Mouse (Mus musculus) spleen, adult 2 months (tissue): ENCODE measurements around the gene Slc12a5. TPM values are rescaled to one million over a fixed set of nuclear protein-coding genes. Genes with fewer than 3 reads are reported as not detected.

Experiments used
- DNase-seq, 2 experiments: peaks; one replicate each; pipeline versions ENCODE4 v3.0.0 to v3.0.0-alpha.2; 2012 to 2021; ENCODE audit warnings: low spot score in 2 of 2, low read depth in 1 of 2
- H3K27ac ChIP-seq: fragments of 200-500 bp; 2 replicates; pipeline ENCODE4 v1.5.1; 2012; ENCODE audit warnings: low read length, inconsistent platforms; ENCODE audit not compliant: insufficient read depth
- H3K27me3 ChIP-seq: fragments of 200-500 bp; 2 replicates; pipeline ENCODE4 v1.6.1; 2012; ENCODE audit warnings: mild to moderate bottlenecking, moderate library complexity, low read length, inconsistent platforms; ENCODE audit not compliant: control insufficient read depth, insufficient read depth
- H3K36me3 ChIP-seq: fragments of 200-500 bp; 2 replicates; pipeline ENCODE4 v1.6.1; 2012; ENCODE audit warnings: mild to moderate bottlenecking, low read length, inconsistent platforms; ENCODE audit not compliant: control insufficient read depth, insufficient read depth
- H3K4me1 ChIP-seq: fragments of 200-500 bp; 2 replicates; pipeline ENCODE4 v1.6.1; 2011; ENCODE audit warnings: inconsistent platforms; ENCODE audit not compliant: control insufficient read depth, insufficient read depth, insufficient read length
- H3K4me3 ChIP-seq: fragments of 200-500 bp; 2 replicates; pipeline ENCODE4 v1.5.1; 2011; ENCODE audit warnings: mild to moderate bottlenecking, inconsistent platforms; ENCODE audit not compliant: insufficient read depth, insufficient read length; ENCODE audit errors: extremely low read depth
- CTCF ChIP-seq: fragments of 200-500 bp; IDR thresholded peaks from 2 replicates; pipeline ENCODE4 v1.5.1; 2011; ENCODE audit warnings: mild to moderate bottlenecking, inconsistent platforms; ENCODE audit not compliant: insufficient read depth, insufficient read length, insufficient replicate concordance; ENCODE audit errors: extremely low read depth
- POLR2A ChIP-seq: fragments of 200-500 bp; IDR thresholded peaks from 2 replicates; pipeline ENCODE4 v1.6.1; 2011; ENCODE audit warnings: low read depth, low read length, inconsistent platforms
- WGBS: fragments of 180-500 bp; shearing (Covaris S2); methylation state at CpG from one replicate; pipeline ENCODE4 v1.1.7; 2018; 5-methylcytosine and 5-hydroxymethylcytosine counted together
- polyA plus RNA-seq: library from polyadenylated mRNA; depleted of rRNA; stranded (reverse); fragments of >200 nt; gene quantifications from 2 replicates; pipeline ENCODE4 v1.2.3, GENCODE M21; 2012

Gene Slc12a5
- polyA plus RNA-seq, 1 experiment = 1.3 TPM

DNA sequence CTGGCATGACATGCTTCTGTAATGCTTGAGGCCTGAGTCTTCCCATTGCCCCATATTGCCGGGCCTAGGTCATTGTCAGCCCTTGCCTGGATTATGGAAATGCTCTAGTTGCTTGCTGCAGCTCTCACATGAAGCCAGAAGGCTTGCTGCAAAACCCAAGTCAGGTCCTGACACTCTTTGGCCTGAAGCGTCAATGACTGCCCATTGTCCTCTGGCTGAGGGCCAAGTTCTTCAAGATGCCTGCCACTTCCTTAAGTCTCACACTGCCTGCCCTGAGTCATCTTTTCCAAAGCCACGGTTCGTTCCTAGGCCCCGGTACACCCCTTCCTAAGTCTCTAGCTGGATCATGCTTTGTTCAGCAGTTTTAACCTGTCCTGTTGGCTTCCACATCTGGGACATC, 12.0 kb downstream of the Slc12a5 start:
- WGBS = 41% methylated on average over 5 of the region's 5 CpGs
- H3K4me3 ChIP-seq = no peak overlapping the region
- H3K27ac ChIP-seq = no peak overlapping the region
- H3K4me1 ChIP-seq = no peaks in the 10 kb centered on the region
- H3K36me3 ChIP-seq = no peaks in the 10 kb centered on the region
- no peak for TF ChIP-seq POLR2A
- no peak for TF ChIP-seq CTCF
- no peak for DNase-seq
- peaks cover 20% of the 10 kb centered on the region for H3K27me3 ChIP-seq

DNA sequence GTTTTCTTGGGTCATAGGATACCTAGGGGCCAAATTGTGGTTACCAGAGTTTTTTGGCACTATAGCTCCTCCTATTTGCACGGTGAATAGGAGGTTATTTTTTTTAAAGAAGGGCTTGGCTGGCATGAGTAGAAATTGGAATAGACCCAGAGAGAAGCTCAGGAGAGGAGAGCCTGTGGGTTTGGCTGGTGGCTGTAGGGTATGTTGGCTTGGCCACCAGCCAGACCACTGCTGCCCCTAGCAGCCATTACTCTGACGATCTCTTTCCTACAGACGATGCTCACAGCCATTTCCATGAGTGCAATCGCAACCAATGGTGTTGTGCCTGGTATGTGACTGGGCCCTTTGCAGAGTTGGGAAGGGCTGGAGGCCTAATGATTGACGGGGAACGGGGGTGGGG, 15.0 kb downstream of the Slc12a5 start:
- no peak for DNase-seq
- peaks cover 4% of the 10 kb centered on the region for H3K27me3 ChIP-seq
- no peak for TF ChIP-seq CTCF
- TF ChIP-seq POLR2A = no peak
- no peaks in the 10 kb centered on the region for H3K36me3 ChIP-seq
- H3K4me1 ChIP-seq = no peaks in the 10 kb centered on the region
- H3K4me3 ChIP-seq = no peak overlapping the region
- no peak overlapping the region for H3K27ac ChIP-seq
- WGBS = 59% methylated on average over 6 of the region's 6 CpGs

DNA sequence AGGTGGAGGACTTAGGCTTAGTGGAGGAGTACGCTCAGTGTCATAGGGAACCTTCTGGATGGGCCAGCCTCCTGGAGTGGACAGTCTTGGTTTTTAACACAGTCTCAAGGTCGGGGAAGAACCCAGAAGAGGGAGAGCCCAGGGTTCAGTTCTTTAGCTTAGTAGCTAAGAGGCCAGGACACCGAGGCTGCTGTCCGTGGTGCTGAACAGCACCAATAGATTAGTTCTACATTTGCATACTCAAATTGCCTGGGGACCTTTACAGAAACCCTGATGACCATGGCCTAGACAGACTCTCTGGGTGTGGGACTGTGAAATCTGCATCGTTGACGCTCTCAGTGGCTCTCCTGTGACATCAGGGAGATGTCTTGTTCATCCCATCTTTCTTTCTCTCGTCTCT, 19.1 kb downstream of the Slc12a5 start:
- H3K27me3 ChIP-seq = no peaks in the 10 kb centered on the region
- H3K36me3 ChIP-seq = no peaks in the 10 kb centered on the region
- no peak for TF ChIP-seq CTCF
- no peak for TF ChIP-seq POLR2A
- H3K27ac ChIP-seq = no peak overlapping the region
- no peak for DNase-seq
- no peak overlapping the region for H3K4me3 ChIP-seq
- H3K4me1 ChIP-seq = no peaks in the 10 kb centered on the region
- WGBS = 26% methylated on average over 7 of the region's 7 CpGs

DNA sequence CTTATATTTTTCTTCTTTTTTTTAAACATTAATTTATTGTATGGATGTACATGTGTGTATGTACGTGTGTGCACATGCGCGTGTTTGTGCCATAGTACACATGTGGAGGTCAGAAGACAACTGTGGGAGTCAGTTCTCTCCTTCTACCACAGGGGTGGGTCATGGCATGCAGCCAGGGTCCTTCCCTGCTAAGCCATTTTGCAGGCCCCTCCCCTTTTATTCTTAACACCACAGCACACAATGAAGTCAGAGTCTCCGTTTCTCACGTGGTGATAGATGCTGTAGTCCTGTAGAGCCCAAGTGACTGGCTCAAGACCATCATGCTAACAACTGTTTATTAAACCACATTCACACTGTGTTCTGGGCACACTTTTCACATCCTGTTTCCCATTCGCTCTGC, 25.4 kb downstream of the Slc12a5 start:
- WGBS = 82% methylated on average over 6 of the region's 6 CpGs
- DNase-seq = no peak
- Histone ChIP-seq H3K27ac (no peak overlapping the region), H3K4me3 (no peak overlapping the region), H3K36me3 (no peaks in the 10 kb centered on the region), H3K27me3 (no peaks in the 10 kb centered on the region), H3K4me1 (no peaks in the 10 kb centered on the region)
- TF ChIP-seq POLR2A (no peak), CTCF (no peak)

DNA sequence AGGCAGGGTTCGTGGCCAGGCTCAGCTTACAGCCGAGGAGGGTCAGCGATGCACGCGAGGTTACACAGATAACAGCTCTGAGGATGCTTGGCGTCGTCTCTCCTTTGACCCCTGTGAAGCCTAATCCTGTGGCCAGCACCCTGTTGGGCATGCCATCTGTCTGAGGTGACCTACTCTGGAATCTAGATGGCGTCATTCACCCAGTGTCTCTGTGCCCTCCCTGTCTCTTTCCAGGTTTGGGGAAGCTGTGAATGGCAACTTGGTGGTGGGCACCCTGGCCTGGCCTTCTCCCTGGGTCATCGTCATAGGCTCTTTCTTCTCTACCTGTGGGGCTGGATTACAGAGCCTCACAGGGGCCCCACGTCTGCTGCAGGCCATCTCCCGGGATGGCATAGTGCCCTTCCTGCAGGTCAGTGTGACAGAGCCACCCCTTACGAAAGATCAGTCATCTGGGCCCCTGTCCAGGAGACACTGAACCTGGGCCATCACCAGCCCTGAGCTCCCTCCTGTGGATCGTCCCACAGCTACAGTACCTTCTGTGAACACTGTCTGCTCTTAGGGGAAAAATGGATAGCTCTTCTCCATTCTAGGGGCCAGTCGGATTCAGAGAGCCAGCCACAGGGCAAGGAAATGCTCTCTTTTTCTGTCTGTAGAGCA, 25.9 kb downstream of the Slc12a5 start:
- WGBS = 78% methylated on average over 14 of the region's 14 CpGs
- DNase-seq = no peak
- Histone ChIP-seq H3K36me3 (no peaks in the 10 kb centered on the region), H3K27me3 (no peaks in the 10 kb centered on the region), H3K27ac (no peak overlapping the region), H3K4me3 (no peak overlapping the region), H3K4me1 (no peaks in the 10 kb centered on the region)
- no peak for TF ChIP-seq POLR2A
- TF ChIP-seq CTCF = no peak

DNA sequence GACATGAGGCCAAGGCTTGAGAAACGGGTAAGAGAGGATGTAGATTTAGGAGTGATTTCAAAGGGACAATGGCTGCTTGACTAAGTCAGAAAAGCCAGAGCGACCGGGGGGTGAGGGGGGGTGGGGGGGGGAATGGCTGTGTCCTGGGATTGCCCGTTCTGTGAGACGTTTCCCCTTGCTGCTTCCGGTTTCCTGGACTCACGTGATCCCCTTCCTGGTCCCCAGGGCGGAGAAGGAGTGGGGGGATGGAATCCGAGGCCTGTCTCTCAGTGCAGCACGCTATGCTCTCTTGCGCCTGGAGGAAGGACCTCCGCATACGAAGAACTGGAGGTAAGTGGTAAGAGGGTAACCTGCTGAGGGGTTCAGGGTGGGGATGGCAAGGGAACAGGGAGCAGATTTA, 28.2 kb downstream of the Slc12a5 start:
- no peak for DNase-seq
- WGBS = 42% methylated on average over 13 of the region's 13 CpGs
- no peak overlapping the region for H3K27ac ChIP-seq
- H3K4me3 ChIP-seq = no peak overlapping the region
- no peak for TF ChIP-seq CTCF
- no peak for TF ChIP-seq POLR2A
- H3K27me3 ChIP-seq = no peaks in the 10 kb centered on the region
- H3K36me3 ChIP-seq = no peaks in the 10 kb centered on the region
- H3K4me1 ChIP-seq = no peaks in the 10 kb centered on the region

DNA sequence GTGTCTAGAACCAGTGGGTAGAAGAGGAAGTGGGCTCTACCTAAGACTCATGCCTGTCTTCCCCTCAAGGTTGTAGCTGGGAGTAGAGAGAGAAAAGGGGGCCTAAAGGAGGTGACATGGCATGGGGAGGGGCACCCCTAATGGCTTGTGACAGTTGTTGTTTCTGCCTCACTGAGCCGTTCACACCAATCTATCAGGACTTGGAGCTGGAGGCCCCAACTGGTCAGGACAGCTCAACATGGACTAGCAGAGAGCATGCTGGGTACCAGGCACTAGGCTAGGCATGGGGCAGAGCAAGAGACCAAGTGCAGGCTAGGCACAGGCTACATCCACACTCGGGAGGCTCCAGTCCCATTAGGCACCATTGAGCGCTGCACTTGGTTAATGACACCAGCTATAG, 30.5 kb downstream of the Slc12a5 start:
- no peaks in the 10 kb centered on the region for H3K36me3 ChIP-seq
- no peak overlapping the region for H3K27ac ChIP-seq
- H3K27me3 ChIP-seq = no peaks in the 10 kb centered on the region; the same call in 1 of the 2 replicates
- DNase-seq = no peak
- H3K4me1 ChIP-seq = no peaks in the 10 kb centered on the region
- TF ChIP-seq CTCF (no peak), POLR2A (no peak)
- no peak overlapping the region for H3K4me3 ChIP-seq
- WGBS = 75% methylated on average over 3 of the region's 3 CpGs
